Mouse (Mus musculus) heart, adult 10 weeks (tissue): ENCODE measurements around the gene Rab1b. TPM values are rescaled to one million over a fixed set of nuclear protein-coding genes. Genes with fewer than 3 reads are reported as not detected.

ENCODE experiments used
- polyA plus RNA-seq: library from polyadenylated mRNA; stranded (reverse); fragments of 350-450 nt; fragmentation: Illumina TruSeq; extraction: RNeasy Lipid Tissue Mini Kit (QIAGEN cat#74804); gene quantifications from one replicate; pipeline ENCODE4 v1.2.3, GENCODE M21; 2014; ENCODE audit warnings: low read depth, low replicate concordance

Gene Rab1b
- 163 TPM for polyA plus RNA-seq

DNA sequence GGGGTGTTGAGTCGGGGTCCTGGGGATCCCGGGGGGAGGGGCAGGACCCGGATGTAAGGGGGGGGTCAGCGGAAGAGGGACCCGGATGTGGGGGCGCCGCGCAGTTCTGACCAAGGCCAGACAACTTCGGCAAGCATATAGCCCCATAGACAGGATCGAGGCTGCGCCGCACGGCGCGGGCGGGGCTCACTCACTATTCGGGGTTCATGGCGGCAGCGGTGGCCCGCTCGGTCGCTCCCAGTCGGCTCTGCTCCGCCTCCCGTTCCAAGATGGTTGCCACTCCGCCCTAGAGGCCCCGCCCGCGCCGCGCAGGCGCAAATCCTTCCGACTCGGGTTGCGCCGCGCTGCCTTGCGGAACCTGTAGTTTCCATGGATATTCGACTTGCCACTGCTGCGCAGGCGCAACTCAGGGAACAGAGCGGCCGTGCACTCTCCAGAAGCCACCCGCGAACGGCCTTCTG is at the start of gene Rab1b:
TSS of gene Rab1b (minus strand) at position 342 of the 461 bp plus-strand sequence.

DNA sequence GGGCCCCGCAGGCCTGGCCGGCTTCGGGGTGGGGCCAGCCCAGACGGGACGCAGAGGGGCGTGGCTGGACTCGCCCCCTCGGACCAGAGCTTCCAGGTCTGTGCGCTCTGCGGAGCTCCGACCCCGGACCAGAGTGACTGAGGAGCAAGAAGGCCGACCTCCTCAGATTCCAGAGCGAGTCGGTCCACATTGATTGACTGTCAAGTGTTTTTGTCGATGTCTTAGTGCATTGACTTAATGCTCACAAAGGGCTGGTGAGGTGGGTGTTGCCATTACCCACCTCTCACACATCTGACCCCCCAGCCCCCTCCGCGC is 11.5 kb upstream of the Rab1b start, which contains the start of gene Klc2:
TSS of gene Klc2 (minus strand) at position 177 of the 315 bp plus-strand sequence.

DNA sequence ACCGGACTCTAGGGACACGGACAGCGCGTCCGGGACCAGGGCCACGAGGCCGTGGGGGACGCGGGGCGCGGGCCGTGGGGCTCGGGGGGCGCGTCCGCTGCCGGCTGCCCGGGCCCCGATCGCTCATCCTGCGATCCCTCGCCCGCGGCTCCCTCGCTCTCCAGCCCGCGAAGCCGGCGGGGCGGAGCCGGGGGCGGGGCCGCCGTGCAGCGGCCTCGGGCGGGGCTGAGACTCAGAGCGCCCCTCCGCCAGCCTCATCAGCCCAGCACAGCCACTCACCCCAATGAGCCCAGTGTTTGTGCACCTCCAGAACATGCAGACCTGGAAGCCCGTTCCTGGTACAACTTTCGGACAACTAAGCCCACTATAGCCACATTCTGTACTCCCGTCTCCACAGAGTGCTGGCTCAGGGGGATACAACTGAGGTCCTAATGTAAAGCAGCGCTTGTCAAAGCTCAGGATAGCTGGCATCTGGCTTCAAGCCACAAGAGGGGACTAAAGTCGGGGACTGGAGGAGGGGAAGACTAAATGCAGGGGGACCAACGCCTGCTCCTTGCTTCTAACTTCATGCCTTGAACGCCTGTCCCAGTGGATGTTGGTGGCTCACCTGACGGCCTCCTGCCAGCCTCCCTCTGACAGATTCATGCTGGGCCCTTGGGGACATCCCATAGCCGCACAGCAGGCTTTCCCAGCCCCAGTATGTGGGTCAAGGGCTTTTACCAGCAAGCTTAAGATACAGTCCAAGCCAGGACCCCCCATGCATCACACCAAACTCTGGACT is 8.3 kb downstream of the Rab1b start, which contains the start of gene Cnih2:
TSS of gene Cnih2 (minus strand) at position 159 of the 781 bp plus-strand sequence.

DNA sequence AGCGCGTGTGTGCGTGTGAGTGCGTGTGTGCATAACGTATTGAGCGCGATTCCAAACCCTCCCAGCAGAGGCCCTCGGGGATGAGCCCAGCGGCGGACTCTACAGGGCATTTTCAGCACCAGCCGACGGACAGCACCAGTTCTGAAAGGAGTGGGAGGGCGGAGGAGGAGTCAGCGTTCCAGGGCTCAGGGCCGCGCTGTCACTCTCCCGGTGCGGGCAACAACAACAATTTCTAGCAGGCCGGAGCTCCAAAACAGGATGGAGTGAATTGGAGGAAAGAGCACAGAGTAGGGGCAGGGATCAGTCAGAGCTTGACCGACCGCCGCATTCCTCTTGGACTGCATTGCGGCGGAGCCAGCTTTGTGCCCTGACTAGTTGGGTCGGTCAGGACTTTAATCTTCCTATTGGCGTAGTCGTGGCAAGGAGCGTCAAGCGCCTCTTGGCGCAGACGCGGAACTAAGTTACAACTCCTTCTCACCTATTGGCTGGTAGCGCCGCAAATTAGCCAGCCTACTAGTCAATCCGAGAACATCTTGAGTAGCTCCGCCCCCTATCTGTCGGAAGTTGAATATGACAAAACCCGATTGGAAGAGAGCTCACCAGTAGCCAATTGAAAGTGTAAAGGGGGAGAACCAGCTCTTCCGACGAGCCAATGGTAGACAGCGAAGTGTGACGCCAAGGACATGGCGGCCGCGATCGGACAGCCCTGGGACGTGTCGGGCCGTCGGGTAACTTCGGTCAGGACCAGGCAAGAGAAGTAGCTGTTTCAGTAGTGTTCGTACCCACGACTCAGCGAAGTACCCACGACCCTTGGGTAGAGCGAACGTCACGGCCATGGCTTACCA is 18.8 kb downstream of the Rab1b start, which contains the start of gene Yif1a:
TSS of gene Yif1a (plus strand) at position 655 of the 845 bp plus-strand sequence.

DNA sequence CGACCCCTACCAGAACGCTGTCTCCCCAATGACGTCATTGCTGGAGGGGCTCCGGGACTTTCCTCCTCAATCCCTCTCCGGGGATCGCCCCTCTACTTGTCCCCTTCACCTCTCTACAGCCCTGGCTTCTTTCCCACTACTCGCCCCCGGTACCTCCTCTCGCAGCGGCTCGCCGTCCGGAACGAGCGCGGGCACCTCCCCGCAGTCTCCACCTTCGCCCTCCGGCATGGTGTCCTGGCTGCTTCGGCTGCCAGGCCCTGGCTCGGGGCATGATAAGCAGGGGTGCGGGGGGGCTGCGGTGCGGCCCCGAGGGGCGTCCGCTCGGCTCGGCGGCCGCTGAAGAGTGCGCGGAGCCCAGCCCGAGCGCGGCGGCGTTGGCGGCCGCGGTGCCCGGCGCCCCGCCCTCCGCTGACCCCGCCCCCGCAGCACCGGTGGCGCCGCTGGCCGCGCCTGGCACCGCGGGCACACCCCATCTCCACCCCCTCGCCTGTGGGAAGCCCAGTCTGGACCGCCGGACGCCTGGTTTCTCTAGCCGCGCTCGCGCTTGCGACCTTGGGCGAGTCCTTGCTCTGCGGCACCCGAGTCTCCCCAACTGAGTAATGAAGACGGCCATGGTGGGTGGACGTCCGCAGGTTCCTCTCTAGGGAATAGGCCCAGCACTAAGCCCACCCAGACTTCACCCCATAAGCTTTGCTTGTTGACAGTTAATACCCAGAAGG is 21.6 kb downstream of the Rab1b start, which contains the start of gene Tmem151a:
TSS of gene Tmem151a (minus strand) at position 387 of the 719 bp plus-strand sequence.

DNA sequence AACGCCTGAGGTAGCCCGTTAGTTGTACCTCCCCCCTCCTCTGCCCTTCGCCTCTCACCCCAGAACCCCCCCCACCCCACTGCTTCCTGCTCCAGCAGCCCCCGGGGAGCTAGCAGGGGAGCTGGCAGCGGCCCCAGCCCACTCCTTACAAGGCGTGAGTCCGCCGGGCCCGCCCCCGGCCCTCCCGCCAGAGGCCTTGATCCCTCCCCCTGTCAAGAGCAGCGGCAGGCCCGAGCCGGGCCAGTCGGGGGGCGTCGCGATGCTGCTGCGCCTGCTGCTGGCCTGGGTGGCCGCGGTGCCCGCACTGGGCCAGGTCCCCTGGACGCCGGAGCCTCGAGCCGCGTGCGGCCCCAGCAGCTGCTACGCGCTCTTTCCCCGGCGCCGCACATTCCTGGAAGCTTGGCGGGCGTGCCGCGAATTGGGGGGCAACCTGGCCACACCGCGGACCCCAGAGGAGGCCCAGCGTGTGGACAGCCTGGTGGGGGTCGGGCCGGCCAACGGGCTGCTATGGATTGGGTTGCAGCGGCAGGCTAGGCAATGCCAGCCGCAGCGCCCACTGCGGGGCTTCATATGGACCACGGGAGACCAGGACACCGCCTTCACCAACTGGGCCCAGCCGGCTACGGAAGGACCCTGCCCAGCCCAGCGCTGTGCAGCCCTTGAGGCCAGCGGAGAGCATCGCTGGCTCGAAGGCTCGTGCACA is 38.9 kb downstream of the Rab1b start, which contains the start of gene Cd248:
TSS of gene Cd248 (plus strand) at position 212 of the 703 bp plus-strand sequence.

DNA sequence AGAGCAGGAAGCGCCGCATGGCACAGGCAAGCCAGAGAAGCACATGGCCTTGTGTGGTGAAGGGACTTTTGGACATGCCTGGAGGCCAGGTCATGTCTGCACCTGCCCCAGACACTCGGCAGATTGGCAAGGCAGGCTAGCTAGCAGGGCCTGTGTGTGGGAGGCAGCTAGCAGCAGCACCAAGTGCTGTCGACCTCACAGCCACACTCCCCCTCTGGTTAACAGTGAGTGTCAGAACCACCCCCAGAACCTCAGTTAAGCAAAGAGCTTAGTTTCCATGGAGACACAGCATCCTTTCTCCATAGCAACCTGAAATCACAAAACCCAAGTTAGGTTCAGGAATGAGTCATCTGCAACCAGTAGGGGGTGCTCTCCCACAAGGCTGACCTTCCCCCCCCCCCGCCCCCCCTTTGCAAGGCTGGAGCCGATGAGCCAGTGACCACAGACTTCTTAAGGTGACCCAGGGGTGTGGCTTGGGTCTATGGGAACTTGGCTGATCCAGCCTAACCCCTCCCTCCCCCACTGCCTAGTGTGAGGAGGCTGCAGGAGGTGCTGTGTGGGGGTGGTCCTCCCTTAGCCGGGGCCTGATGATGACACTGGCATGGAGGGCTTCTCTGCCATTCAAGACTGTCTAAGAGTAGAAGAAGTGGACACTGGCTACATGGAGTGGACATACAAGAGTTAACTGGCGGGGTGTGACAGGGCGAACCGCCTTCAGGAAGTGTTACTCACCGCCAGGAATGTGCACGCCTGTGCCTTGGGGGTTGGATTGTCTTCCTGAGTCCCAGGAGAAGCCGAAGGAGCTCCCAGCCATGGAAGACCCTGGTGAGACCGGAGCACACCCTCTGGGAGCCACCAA is 56.6 kb downstream of the Rab1b start, which contains the start of gene Rin1:
TSS of gene Rin1 (plus strand) at position 435 of the 859 bp plus-strand sequence.

Other genes with a start within 250 kb of the Rab1b start
- 0.71 TPM for gene Actn3, start 229.2 kb downstream of the Rab1b start, polyA plus RNA-seq
- 4.5 TPM for gene Zdhhc24, start 228.4 kb downstream of the Rab1b start, polyA plus RNA-seq
- gene Bbs1, start 200.4 kb downstream of the Rab1b start, polyA plus RNA-seq = 2.6 TPM
- gene Dpp3, start 178.8 kb downstream of the Rab1b start, polyA plus RNA-seq = 24.4 TPM
- gene Peli3, start 163.9 kb downstream of the Rab1b start, polyA plus RNA-seq = 2.7 TPM
- gene Mrpl11, start 144.9 kb downstream of the Rab1b start, polyA plus RNA-seq = 87.5 TPM
- 0.81 TPM for gene Npas4, start 116.8 kb downstream of the Rab1b start, polyA plus RNA-seq
- gene Slc29a2, start 83.2 kb downstream of the Rab1b start, polyA plus RNA-seq = 14.6 TPM
- 42.6 TPM for gene B4gat1, start 68.2 kb downstream of the Rab1b start, polyA plus RNA-seq
- 1.0 TPM for gene AC124502.3, start 68.2 kb downstream of the Rab1b start, polyA plus RNA-seq
- gene Brms1, start 65.7 kb downstream of the Rab1b start, polyA plus RNA-seq = 19.7 TPM
- gene Rin1, start 56.6 kb downstream of the Rab1b start, polyA plus RNA-seq = 1.7 TPM
- gene Cd248, start 39.0 kb downstream of the Rab1b start, polyA plus RNA-seq = 10.5 TPM
- 2.0 TPM for gene Tmem151a, start 21.5 kb downstream of the Rab1b start, polyA plus RNA-seq
- 90.7 TPM for gene Yif1a, start 18.5 kb downstream of the Rab1b start, polyA plus RNA-seq
- 0.34 TPM for gene Cnih2, start 8.6 kb downstream of the Rab1b start, polyA plus RNA-seq
- gene Klc2, start 11.5 kb upstream of the Rab1b start, polyA plus RNA-seq = 41.4 TPM
- gene Pacs1, start 166.0 kb upstream of the Rab1b start, polyA plus RNA-seq = 19.3 TPM
- 111 TPM for gene Sf3b2, start 188.4 kb upstream of the Rab1b start, polyA plus RNA-seq
- gene Gal3st3, start 191.3 kb upstream of the Rab1b start, polyA plus RNA-seq = 16.3 TPM
- not detected for gene Catsper1, start 228.7 kb upstream of the Rab1b start, polyA plus RNA-seq
- gene Cst6, start 242.5 kb upstream of the Rab1b start, polyA plus RNA-seq = 5.7 TPM